Mouse (Mus musculus): ENCODE results near the gene Vrtn. TPM values are rescaled to one million over a fixed set of nuclear protein-coding genes. Genes with fewer than 3 reads are reported as not detected.
A peak's percentile ranks its signal among the peaks of the same experiment; 100 is the strongest.

Vrtn gene
- total and polyA plus RNA-seq, 2 experiments: not detected

DNA sequence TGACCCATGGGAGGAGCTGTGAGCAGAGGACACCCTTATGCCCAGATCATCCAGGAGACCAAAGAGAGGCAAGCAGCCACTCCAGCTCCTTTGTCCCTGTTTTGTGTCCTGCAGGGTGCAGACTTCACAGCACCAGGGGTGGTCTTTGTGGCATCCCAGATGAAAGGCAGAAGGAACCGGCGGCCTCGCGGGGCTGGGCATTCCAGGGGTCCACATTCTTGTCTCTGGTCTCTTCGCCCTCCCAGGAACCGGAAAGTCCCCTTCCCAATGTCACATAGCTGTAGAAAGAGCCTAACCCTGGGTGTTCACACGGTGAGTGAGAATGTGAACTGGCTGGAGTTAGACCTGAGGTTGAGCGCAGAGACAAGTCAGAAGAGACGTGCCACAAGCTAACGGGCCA lies 30.8 kb downstream of the Vrtn start:
- Histone ChIP-seq H3K9ac (ENCODE audit: low read depth, low read length) (no peak overlapping the region), H3K27ac (replicated peaks; ENCODE audit: insufficient read depth, low read depth, low read length) (no peak overlapping the region), H3K36me3 (ENCODE audit: control insufficient read depth, insufficient read depth, low read length) (no peaks in the 10 kb centered on the region), H3K79me2 (ENCODE audit: control insufficient read depth, insufficient read depth, low read length) (no peaks in the 10 kb centered on the region), H3K4me3 (ENCODE audit: insufficient read depth, low read depth, low read length) (no peak overlapping the region), H3K4me1 (ENCODE audit: control insufficient read depth, insufficient read depth, low read length) (no peaks in the 10 kb centered on the region), H3K27me3 (ENCODE audit: control insufficient read depth, insufficient read depth, low read length) (peaks cover 4% of the 10 kb centered on the region; the same call in 1 of the 2 replicates)
- DNase-seq (ENCODE audit: extremely low read depth, low read depth, low spot score): no peak
- TF ChIP-seq CTCF (IDR thresholded peaks at IDR 0.05; ENCODE audit: low read depth, low read length) (no peak), POLR2A (IDR thresholded peaks at IDR 0.05; ENCODE audit: extremely low read depth, insufficient read depth, low read length) (no peak)
- 19% methylated on average over 10 of the region's 10 CpGs for WGBS

DNA sequence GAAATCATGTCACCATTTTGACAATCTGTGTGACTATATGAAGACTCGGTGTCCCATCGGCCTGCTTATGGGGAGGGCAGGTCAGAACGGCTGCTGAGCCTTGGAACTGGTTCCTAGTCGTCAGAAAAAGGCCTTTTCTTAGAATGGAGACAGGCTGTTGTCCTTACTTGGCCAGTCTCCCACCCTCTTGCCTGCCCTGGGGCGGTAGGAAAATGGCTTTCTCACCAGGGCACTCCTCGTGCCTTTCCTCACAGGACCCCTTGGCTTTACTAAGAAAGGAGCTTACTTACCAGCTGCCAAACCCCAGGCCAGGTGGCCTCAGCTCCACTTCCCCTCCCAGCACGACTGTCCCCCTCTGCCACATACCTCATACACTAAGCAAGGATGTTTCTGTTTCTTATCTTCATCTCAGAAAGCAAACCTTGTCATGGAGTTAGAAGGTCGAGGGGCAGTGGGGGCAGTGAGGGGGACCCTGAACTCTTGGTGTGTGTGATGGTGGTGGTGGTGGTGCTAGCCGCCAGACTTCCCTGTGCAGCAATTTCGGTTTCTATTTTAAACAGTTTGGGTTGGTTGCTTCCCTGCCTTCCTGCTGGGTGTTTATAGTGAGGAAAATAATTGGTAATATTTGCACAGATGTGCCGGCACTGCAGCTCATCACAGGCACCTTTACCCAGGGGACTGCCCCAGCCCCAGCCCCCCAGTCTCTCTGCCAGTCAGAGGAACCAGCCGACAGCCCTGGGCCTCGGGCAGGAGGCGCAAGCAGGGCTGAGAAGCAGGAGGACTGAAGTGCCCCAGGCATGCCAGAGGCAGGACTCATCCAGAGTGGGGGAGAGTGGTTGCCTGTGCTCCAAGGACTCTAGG lies 34.1 kb downstream of the Vrtn start:
- peaks cover 4% of the 10 kb centered on the region; the same call in 1 of the 2 replicates for H3K27me3 ChIP-seq (ENCODE audit: control insufficient read depth, insufficient read depth, low read length)
- no peaks in the 10 kb centered on the region for H3K36me3 ChIP-seq (ENCODE audit: control insufficient read depth, insufficient read depth, low read length)
- TF ChIP-seq CTCF (IDR thresholded peaks at IDR 0.05; ENCODE audit: low read depth, low read length) (no peak), POLR2A (IDR thresholded peaks at IDR 0.05; ENCODE audit: extremely low read depth, insufficient read depth, low read length) (no peak)
- no peak for DNase-seq (ENCODE audit: extremely low read depth, low read depth, low spot score)
- H3K79me2 ChIP-seq (ENCODE audit: control insufficient read depth, insufficient read depth, low read length): no peaks in the 10 kb centered on the region
- H3K9ac ChIP-seq (ENCODE audit: low read depth, low read length): no peak overlapping the region
- H3K27ac ChIP-seq (replicated peaks; ENCODE audit: insufficient read depth, low read depth, low read length): no peak overlapping the region
- H3K4me1 ChIP-seq (ENCODE audit: control insufficient read depth, insufficient read depth, low read length): no peaks in the 10 kb centered on the region
- 34% methylated on average over 14 of the region's 14 CpGs for WGBS
- H3K4me3 ChIP-seq (ENCODE audit: insufficient read depth, low read depth, low read length): 0 out of 2 replicates have a peak overlapping the region, but pooled peaks have one; percentile 26

GRCm38 (mm10) chr12:84676011-84676410 lies 35.2 kb downstream of the Vrtn start:
- Histone ChIP-seq H3K9ac (ENCODE audit: low read depth, low read length) (no peak overlapping the region), H3K79me2 (ENCODE audit: control insufficient read depth, insufficient read depth, low read length) (no peaks in the 10 kb centered on the region), H3K4me3 (ENCODE audit: insufficient read depth, low read depth, low read length) (no peak overlapping the region), H3K27me3 (ENCODE audit: control insufficient read depth, insufficient read depth, low read length) (peaks cover 4% of the 10 kb centered on the region; the same call in 1 of the 2 replicates), H3K36me3 (ENCODE audit: control insufficient read depth, insufficient read depth, low read length) (no peaks in the 10 kb centered on the region), H3K27ac (replicated peaks; ENCODE audit: insufficient read depth, low read depth, low read length) (no peak overlapping the region), H3K4me1 (ENCODE audit: control insufficient read depth, insufficient read depth, low read length) (no peaks in the 10 kb centered on the region)
- TF ChIP-seq POLR2A (IDR thresholded peaks at IDR 0.05; ENCODE audit: extremely low read depth, insufficient read depth, low read length) (no peak), CTCF (IDR thresholded peaks at IDR 0.05; ENCODE audit: low read depth, low read length) (no peak)
- no peak for DNase-seq (ENCODE audit: extremely low read depth, low read depth, low spot score)
- WGBS: 76% methylated on average over 3 of the region's 3 CpGs

DNA sequence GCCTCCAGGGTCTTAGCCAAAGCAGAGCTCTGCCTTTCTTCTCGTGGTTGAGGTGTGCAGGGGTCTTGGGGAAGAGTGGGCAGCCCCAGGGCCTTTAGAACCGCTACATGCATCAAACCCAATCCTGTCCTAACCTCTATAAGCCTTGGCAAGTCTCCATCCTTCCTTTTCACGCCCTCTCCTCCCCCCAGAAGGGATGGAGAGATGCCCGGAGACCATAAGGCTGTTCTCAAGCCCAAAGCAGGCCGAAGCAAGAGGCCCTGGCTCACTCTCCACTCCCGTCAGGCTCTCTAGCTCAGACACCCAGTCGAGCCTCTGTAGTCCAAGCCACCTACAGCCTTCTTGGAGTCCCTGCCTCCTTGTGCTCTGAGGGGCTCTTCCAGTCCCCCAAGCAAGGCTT lies 43.8 kb downstream of the Vrtn start:
- Histone ChIP-seq H3K4me3 (ENCODE audit: insufficient read depth, low read depth, low read length) (no peak overlapping the region), H3K27me3 (ENCODE audit: control insufficient read depth, insufficient read depth, low read length) (no peaks in the 10 kb centered on the region), H3K27ac (replicated peaks; ENCODE audit: insufficient read depth, low read depth, low read length) (no peak overlapping the region), H3K79me2 (ENCODE audit: control insufficient read depth, insufficient read depth, low read length) (no peaks in the 10 kb centered on the region), H3K4me1 (ENCODE audit: control insufficient read depth, insufficient read depth, low read length) (no peaks in the 10 kb centered on the region), H3K9ac (ENCODE audit: low read depth, low read length) (no peak overlapping the region), H3K36me3 (ENCODE audit: control insufficient read depth, insufficient read depth, low read length) (no peaks in the 10 kb centered on the region)
- no peak for TF ChIP-seq CTCF (IDR thresholded peaks at IDR 0.05; ENCODE audit: low read depth, low read length)
- no peak for TF ChIP-seq POLR2A (IDR thresholded peaks at IDR 0.05; ENCODE audit: extremely low read depth, insufficient read depth, low read length)
- DNase-seq (ENCODE audit: extremely low read depth, low read depth, low spot score): no peak
- WGBS: 66% methylated on average over 7 of the region's 7 CpGs

- Histone ChIP-seq H3K27me3 (ENCODE audit: control insufficient read depth, insufficient read depth, low read length) (no peaks in the 10 kb centered on the region), H3K4me1 (ENCODE audit: control insufficient read depth, insufficient read depth, low read length) (no peaks in the 10 kb centered on the region), H3K9ac (ENCODE audit: low read depth, low read length) (no peak overlapping the region), H3K27ac (replicated peaks; ENCODE audit: insufficient read depth, low read depth, low read length) (no peak overlapping the region), H3K36me3 (ENCODE audit: control insufficient read depth, insufficient read depth, low read length) (no peaks in the 10 kb centered on the region), H3K4me3 (ENCODE audit: insufficient read depth, low read depth, low read length) (no peak overlapping the region), H3K79me2 (ENCODE audit: control insufficient read depth, insufficient read depth, low read length) (no peaks in the 10 kb centered on the region)
- TF ChIP-seq POLR2A (IDR thresholded peaks at IDR 0.05; ENCODE audit: extremely low read depth, insufficient read depth, low read length) (no peak), CTCF (IDR thresholded peaks at IDR 0.05; ENCODE audit: low read depth, low read length) (no peak)
- WGBS: 48% methylated on average over 4 of the region's 4 CpGs
- no peak for DNase-seq (ENCODE audit: extremely low read depth, low read depth, low spot score)
Observed at GRCm38 (mm10) chr12:84686176-84686575, 45.4 kb downstream of the Vrtn start.

DNA sequence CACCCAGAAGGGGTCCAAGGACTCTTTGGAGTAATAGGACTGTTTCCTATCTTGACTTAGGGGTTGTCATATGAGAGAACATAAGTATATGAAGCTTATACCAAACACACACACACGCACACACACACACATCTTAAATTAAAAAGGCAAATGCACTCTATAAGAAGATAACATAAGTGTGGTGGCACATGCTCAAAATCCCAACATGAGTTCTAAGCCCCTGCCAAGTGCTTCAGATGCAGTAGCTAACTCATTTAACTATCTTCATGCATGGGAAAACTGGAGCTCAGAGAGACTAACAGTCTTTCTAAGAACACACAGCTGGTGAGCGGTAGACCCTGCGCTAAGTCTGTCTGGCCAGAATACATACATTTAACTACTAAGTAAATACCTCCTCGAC lies 46.7 kb downstream of the Vrtn start:
- H3K4me1 ChIP-seq (ENCODE audit: control insufficient read depth, insufficient read depth, low read length): no peaks in the 10 kb centered on the region
- H3K9ac ChIP-seq (ENCODE audit: low read depth, low read length): no peak overlapping the region
- TF ChIP-seq CTCF (IDR thresholded peaks at IDR 0.05; ENCODE audit: low read depth, low read length): no peak
- TF ChIP-seq POLR2A (IDR thresholded peaks at IDR 0.05; ENCODE audit: extremely low read depth, insufficient read depth, low read length): no peak
- no peaks in the 10 kb centered on the region for H3K36me3 ChIP-seq (ENCODE audit: control insufficient read depth, insufficient read depth, low read length)
- DNase-seq (ENCODE audit: extremely low read depth, low read depth, low spot score): no peak
- no peaks in the 10 kb centered on the region for H3K79me2 ChIP-seq (ENCODE audit: control insufficient read depth, insufficient read depth, low read length)
- H3K27ac ChIP-seq (replicated peaks; ENCODE audit: insufficient read depth, low read depth, low read length): no peak overlapping the region
- no peak overlapping the region for H3K4me3 ChIP-seq (ENCODE audit: insufficient read depth, low read depth, low read length)
- H3K27me3 ChIP-seq (ENCODE audit: control insufficient read depth, insufficient read depth, low read length): no peaks in the 10 kb centered on the region
- 77% methylated on average over 4 of the region's 4 CpGs for WGBS

Measured in liver, adult 2 months (tissue).